Mouse (Mus musculus): Measurements from ENCODE around the gene Usp22.
A peak's percentile ranks its signal among the peaks of the same experiment; 100 is the strongest.
"Not testable (repeated sequence)": the region's sequence is repeated elsewhere in the genome, so short reads cannot be mapped to it uniquely, and the experiment has no call there.

The Usp22 gene

DNA sequence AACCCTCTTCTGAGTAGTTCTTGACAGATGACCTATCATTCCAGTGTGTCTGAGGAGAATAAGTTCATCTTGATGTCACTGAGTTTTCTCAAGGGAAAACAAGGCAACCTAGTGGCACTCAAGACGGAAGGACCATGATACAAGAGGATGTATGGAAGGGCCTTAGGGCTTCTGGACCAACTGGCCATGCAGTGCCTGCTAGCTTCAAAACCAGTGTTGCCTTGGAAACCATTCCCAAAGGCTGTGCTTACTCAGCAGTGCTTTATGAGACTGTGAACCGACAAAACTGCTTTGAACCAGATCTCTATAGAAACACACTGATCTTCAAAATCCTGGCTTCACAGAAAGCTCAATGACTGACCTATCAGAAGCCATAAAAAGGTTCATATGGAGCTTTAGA lies 15.9 kb upstream of the Usp22 start:
- no peak for DNase-seq (ENCODE audit: low spot score)

GRCm38 (mm10) chr11:61183820-61184219 lies 9.0 kb upstream of the Usp22 start:
- no peak for DNase-seq (ENCODE audit: low spot score)

GRCm38 (mm10) chr11:61181624-61182023 lies 6.8 kb upstream of the Usp22 start:
- DNase-seq (ENCODE audit: low spot score), result no peak

DNA sequence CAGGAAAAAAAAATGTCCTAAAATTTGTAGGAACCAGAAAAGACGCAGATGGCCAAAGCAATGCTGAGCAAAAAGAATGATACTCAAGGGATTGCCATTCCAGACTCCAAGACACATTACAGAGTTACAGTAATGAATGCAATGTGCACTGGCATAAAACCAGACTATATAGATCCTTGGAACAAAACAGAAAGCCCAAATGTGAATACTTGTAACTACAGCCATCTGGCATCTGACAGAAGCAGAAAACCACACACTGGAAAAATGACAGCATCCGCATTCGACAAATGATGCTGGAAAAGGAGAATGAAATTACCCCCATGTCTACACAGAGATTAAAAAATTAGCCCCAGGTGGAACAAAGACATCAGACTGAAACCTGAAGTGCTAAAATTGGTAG lies 5.5 kb upstream of the Usp22 start:
- DNase-seq (ENCODE audit: low spot score), result no peak

GRCm38 (mm10) chr11:61176321-61176720 lies 1.5 kb upstream of the Usp22 start:
- DNase-seq (ENCODE audit: low spot score), result no peak

DNA sequence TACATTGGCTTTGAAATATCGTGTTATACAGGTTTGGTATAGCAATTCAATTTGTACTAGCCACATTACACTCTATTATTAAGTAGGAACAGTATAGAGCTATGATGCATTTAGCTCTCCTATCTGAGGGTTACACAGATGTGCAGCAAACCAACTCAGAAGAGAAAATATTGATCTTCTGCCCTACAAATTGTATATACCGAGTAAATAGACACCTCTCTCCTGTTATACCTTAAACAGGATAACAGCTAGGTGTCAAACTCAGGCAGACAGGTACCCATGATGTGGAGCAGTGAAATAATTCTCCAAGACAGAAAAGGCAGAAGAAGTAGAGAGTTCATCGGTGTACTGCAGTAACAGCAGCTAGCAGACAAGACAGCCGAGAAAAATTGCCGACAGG lies 923 bp upstream of the Usp22 start:
- no peak for DNase-seq (ENCODE audit: low spot score)

GRCm38 (mm10) chr11:61174291-61174820 lies 499 bp downstream of the Usp22 start:
- DNase-seq (ENCODE audit: low spot score), result peak; percentile 56

GRCm38 (mm10) chr11:61173477-61173876 lies 1.4 kb downstream of the Usp22 start:
- DNase-seq (ENCODE audit: low spot score), result not testable (repeated sequence)

DNA sequence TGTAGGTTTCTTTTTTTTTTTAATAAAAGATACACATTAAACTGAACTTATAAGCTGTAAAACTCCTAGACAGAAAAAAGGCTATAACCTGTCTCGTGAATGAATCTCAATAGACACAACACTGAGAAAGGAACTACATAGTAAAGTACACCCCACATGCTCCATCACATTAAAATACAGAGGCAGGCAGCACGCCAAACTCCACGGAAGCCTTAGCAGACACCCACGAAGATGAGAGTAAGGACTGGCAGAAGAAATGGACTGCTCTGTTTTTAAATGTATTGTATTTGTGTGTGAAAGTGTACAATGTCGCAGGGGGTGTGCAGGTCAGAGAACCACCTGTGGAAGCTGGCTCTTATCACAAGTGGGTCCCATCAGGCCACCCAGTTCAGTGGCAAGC lies 4.7 kb downstream of the Usp22 start:
- no peak for DNase-seq (ENCODE audit: low spot score)

DNA sequence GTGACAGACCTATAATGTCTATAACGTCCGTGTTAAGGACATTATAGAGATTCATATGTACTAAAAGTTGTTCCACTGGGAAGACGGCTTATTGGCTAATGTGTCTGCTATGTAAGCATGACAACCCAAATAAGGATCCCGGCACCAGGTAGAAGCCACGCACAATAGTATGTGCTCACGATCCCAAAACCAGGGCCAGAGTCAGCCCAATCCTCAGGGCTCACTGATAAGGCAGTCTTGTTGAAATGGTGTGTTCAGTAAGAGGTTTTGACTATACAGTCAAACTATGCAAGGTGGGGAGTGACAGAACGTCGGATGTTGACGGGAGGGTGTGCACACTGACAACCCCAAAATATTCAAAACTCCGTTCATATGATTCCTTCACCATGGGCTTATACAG lies 10.0 kb downstream of the Usp22 start:
- DNase-seq (ENCODE audit: low spot score), result no peak

DNA sequence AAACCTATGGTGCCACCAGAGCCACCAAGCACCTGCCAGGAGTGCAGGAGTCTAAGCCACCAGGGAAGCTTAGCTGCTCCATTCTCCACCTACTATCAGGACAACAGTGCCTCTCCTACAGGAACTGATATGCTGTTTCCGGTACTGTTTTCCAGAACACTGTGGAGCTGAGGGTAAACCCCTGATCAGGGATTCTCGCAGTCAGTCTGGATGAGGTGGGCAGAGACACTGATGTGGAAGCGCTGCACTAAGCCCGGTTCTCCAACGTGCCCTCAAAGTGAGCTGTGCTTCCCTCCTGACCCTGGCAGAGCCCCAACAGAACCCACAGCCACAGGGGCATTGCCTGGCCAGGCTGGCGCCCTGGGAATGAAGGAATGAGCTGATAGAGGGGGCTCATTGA lies 10.5 kb downstream of the Usp22 start:
- DNase-seq (ENCODE audit: low spot score), result no peak

- no peak for DNase-seq (ENCODE audit: low spot score)
Measured at GRCm38 (mm10) chr11:61163341-61163740, 11.5 kb downstream of the Usp22 start.

DNA sequence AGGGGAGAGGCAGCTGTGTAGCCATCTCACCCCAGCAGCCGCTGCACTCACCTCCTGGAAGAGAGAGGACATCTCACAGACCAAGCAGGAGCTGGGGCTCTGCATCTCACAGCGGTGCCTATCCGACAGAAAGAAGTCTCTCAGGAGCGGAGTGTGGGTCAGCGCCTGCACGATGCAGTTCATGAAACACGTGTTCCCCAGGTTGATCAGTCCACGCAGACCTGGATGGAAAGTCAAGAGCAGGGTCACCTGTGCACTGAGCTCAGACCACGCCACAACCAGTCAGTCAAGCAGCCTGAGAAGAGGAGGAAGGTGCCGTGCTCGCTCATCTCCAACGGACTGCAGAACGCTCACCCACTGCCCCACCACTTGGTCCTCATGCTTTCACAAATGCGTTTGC lies 12.1 kb downstream of the Usp22 start:
- no peak for DNase-seq (ENCODE audit: low spot score)

DNA sequence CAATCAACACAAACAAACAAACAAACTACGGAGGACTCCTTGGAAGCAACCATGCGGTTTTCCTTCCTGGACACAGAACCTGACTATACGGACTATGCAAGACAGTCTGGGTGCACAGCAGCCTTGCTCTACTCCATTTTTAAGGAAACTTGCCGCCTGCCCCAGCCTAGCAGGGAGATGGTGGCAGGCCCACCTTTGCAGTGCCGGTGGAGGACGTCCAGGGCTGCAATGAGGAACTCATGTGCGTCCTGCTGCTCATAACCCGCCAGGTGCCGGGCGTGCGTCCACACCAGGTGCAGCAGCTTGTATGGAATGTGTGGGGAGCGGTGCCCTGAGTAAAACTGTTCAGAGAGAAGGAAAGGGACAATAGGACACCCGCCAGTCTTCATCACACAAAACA lies 13.7 kb downstream of the Usp22 start:
- DNase-seq (ENCODE audit: low spot score), result no peak

DNA sequence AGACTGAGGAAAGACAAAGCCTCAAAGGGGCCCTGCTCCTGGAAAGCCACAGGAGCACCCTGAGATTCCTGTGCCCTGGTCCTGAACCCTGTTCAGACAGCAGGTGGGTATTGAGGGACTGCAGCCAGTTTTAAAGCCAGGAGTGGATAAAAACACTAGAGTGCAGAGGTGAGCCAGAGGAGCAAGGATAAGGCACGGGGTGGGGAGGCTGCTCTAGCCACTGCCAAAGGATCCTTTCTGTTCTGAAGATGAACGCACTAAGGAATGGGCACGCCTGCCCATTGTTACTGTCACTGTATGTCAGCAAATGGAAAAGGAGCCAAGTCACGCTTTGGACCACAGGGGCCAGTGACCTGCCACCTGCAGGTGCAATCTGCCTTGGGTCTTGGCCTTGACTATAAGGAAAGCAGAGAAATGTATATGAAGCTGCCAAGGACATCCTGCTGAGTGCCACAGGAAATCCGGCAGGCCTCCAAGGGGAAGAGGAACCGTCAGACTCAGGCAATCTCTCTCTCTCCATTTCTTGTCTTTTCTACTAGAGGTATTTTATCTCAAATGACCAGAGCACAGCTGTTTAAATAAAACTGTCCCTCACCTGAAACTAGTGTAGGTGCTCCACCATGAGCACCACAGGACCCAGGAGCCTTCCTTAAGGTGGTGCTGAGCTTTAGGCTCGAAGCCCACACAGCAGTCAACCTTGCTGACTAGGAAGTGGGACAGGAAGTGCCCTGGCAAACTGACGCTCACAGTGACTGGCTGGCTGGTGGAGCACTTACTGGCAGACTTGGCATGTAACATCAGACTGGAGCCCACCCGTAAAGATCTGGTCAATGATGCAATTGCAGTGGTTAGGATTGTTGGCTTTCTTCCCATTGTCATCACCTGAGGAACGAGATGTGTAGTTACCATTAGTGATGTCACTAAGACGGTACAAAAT lies 14.8 kb downstream of the Usp22 start:
- no peak for DNase-seq (ENCODE audit: low spot score)

DNA sequence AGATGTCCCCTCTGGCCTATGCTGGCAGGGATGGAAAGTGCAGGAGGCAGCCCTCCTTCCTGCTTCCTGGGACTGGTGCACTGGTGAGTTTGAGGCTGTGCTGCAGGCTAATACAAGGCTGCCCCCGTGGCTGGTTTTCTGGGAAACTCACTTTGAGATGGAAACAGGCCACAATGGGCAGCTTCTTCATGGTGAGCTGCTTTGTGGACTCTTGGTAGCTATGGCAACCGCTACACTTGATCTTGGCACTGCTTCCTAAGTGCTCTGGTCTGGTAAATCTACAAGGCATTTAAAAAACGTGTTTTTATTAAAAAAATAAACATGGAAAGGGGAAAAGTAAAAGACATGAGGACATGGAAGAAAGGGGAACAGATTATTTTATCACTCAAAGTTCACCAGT lies 16.7 kb downstream of the Usp22 start:
- DNase-seq (ENCODE audit: low spot score), result no peak

DNA sequence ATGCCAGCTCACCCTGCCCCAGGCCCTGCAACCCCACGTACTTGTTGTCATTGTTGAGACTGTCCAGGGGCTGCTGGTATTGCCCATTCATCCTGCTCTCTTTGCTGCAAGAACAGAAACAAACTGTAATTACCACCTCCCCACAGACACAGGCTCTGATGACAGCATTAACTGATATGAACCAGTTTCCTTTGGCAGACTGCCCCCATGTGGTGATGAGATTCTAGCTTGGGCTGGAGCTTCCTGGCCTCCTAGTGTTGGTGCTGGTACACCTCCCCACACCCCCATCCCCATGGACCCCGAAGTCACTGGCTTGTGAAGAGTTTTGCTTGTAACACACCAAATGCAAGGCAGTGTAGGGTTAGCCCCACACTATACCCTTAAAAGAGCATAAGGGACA lies 19.1 kb downstream of the Usp22 start:
- DNase-seq (ENCODE audit: low spot score), result peak; percentile 25

GRCm38 (mm10) chr11:61150233-61151001 lies 24.4 kb downstream of the Usp22 start:
- no peak for DNase-seq (ENCODE audit: low spot score)

DNA sequence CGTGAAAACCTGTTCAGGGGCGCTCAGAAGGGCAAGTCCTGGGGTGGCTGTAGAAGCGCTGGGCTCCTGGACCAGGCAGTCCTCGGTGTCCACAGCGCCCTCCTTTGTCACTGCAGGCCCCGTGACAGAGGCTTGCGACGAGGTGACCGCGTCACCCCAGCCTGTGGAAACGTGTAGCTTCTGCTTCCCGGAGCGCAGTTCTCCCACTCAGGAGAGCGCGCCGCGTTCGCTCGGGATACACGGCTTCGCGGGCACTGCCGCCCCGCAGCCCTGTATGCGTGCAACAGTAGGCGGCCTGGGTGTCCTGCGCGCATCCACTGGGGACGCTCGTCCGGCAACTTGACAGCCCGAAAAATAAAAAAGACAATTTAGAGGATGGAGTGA lies 27.6 kb downstream of the Usp22 start:
- DNase-seq (ENCODE audit: low spot score), result no peak

DNA sequence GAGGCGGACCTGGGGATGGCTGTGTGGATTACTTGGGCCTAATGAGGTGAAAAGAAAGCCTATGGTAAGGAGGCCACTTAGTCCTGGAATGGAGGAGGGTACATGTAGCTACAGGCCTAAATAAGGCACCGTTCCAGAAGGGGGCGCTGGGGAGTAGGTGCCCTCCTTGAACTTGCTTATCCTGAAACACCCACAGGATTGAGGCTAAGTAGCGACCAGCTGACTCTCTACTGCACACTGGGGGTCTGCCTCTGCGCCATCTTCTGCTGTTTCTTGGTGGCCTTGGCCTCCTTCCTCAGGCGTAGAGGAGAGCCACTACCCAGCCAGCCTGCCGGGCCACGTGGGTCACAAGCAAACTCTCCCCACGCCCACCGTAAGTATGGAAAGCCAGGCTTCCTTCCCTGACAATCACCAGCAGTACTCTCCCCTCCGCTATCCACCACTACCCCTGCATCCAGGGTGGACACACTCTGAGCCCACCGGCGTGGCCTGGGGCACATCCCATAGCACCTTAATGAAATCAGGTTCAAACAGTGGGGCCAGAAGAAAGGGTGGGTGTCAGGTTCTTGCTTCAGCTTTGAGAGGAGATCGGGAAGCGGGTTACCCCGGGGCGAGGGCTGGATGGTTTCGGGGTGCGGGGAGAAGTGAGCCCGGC lies 28.1 kb downstream of the Usp22 start:
- no peak for DNase-seq (ENCODE audit: low spot score)

DNA sequence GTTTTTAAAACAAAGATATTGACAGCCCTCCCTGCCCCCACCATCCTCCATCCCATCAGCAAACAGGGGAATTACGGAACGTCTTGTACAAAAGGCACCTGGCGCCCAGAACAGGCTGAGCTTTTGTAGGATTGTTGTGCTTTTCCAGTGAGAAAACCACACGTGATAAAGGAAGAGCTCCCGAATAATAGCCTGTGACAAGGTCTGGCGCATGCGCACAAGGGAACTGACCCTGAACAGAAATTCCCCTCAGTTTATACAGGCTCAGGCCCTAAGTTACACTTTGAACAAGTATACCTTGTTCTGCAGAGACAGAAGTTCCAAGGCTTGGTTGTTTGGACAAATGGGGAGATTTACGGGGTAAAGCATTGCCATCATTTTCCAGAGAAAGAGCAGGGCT lies 29.3 kb downstream of the Usp22 start:
- no peak for DNase-seq (ENCODE audit: low spot score)

All from ovary, postnatal 14 days (tissue).